Mouse (Mus musculus): Measurements from ENCODE around the gene Uspl1.

DNA sequence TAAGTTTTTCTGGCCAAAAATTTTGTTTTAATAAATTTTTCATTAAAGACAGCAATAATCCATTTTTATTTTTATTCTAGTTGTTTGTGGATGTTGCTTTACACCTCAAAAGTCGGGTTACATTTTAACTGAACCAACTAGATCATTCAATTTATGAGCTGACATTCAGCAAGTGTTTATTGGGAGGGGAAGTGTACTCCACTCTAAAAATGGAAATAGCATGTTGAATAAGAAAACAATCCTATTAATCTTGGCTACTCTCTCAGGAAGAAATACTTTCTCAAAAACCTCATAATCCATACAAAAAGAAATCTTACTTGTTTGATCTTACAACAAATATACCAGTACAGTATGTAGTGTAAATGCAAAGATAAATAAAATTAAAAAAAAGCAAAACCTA, 1.0 kb upstream of the Uspl1 start:
- TF ChIP-seq CTCF (IDR thresholded peaks at IDR 0.05; ENCODE audit: extremely low read depth, insufficient read length, insufficient replicate concordance, low read depth, low read length) (no peak), POLR2A (IDR thresholded peaks at IDR 0.05; ENCODE audit: low read depth, low read length) (no peak)
